Mouse (Mus musculus): ENCODE data around the gene Bok.

Bok gene

GRCm38 (mm10) chr1:93689901-93690496 is 4.5 kb downstream of the Bok start:
- no peak for DNase-seq (ENCODE audit: low spot score in 2 of 2)

- no peak for DNase-seq (ENCODE audit: low spot score in 2 of 2)
These were observed 5.6 kb downstream of the Bok start for GRCm38 (mm10) chr1:93691106-93691505.

GRCm38 (mm10) chr1:93691786-93692357 is 6.4 kb downstream of the Bok start:
- DNase-seq (ENCODE audit: low spot score in 2 of 2), result no peak

- DNase-seq (ENCODE audit: low spot score in 2 of 2), result no peak
These were observed 7.3 kb downstream of the Bok start for GRCm38 (mm10) chr1:93692773-93693172.

GRCm38 (mm10) chr1:93693502-93693901 is 8.0 kb downstream of the Bok start:
- DNase-seq (ENCODE audit: low spot score in 2 of 2), result no peak

- DNase-seq (ENCODE audit: low spot score in 2 of 2), result no peak
These were observed 8.5 kb downstream of the Bok start for GRCm38 (mm10) chr1:93693943-93694342.

GRCm38 (mm10) chr1:93694966-93695365 is 9.5 kb downstream of the Bok start:
- no peak for DNase-seq (ENCODE audit: low spot score in 2 of 2)

- no peak for DNase-seq (ENCODE audit: low spot score in 2 of 2)
These were observed 11.9 kb downstream of the Bok start for GRCm38 (mm10) chr1:93697317-93697716.

GRCm38 (mm10) chr1:93699159-93699558 is 13.7 kb downstream of the Bok start:
- peak in 1 of 2 experiments; percentile 37 for DNase-seq (ENCODE audit: low spot score in 2 of 2)

- DNase-seq (ENCODE audit: low spot score in 2 of 2), result no peak
These were observed 16.6 kb downstream of the Bok start for GRCm38 (mm10) chr1:93702106-93702505.

- no peak for DNase-seq (ENCODE audit: low spot score in 2 of 2)
These were observed 18.1 kb downstream of the Bok start for GRCm38 (mm10) chr1:93703472-93704048.

GRCm38 (mm10) chr1:93704341-93704740 is 18.9 kb downstream of the Bok start:
- no peak for DNase-seq (ENCODE audit: low spot score in 2 of 2)

- no peak for DNase-seq (ENCODE audit: low spot score in 2 of 2)
These were observed 19.9 kb downstream of the Bok start for GRCm38 (mm10) chr1:93705389-93705788.

- DNase-seq (ENCODE audit: low spot score in 2 of 2), result no peak
These were observed 30.7 kb downstream of the Bok start for GRCm38 (mm10) chr1:93716166-93716565.

- DNase-seq (ENCODE audit: low spot score in 2 of 2), result no peak
These were observed 36.1 kb downstream of the Bok start for GRCm38 (mm10) chr1:93721557-93721956.

GRCm38 (mm10) chr1:93724623-93725022 is 39.2 kb downstream of the Bok start:
- DNase-seq (ENCODE audit: low spot score in 2 of 2), result no peak

- no peak for DNase-seq (ENCODE audit: low spot score in 2 of 2)
These were observed 40.2 kb downstream of the Bok start for GRCm38 (mm10) chr1:93725665-93726064.

GRCm38 (mm10) chr1:93726116-93726515 is 40.7 kb downstream of the Bok start:
- no peak for DNase-seq (ENCODE audit: low spot score in 2 of 2)

- peak in 1 of 2 experiments; percentile 41 for DNase-seq (ENCODE audit: low spot score in 2 of 2)
These were observed 41.5 kb downstream of the Bok start for GRCm38 (mm10) chr1:93726974-93727373.

GRCm38 (mm10) chr1:93731103-93731502 is 45.6 kb downstream of the Bok start:
- DNase-seq (ENCODE audit: low spot score in 2 of 2), result no peak

GRCm38 (mm10) chr1:93731880-93732281 is 46.4 kb downstream of the Bok start:
- DNase-seq (ENCODE audit: low spot score in 2 of 2), result no peak

- no peak for DNase-seq (ENCODE audit: low spot score in 2 of 2)
These were observed 50.4 kb downstream of the Bok start for GRCm38 (mm10) chr1:93735859-93736258.

- no peak for DNase-seq (ENCODE audit: low spot score in 2 of 2)
These were observed 52.3 kb downstream of the Bok start for GRCm38 (mm10) chr1:93737711-93738110.

All from frontal cortex, postnatal 14 days (tissue).